Mouse (Mus musculus) spleen, adult 2 months (tissue): Measurements from ENCODE around the gene Pa2g4.

ENCODE experiments used
- CTCF ChIP-seq: fragments of 200-500 bp; IDR thresholded peaks from 2 replicates; pipeline ENCODE4 v1.5.1; 2011; ENCODE audit warnings: mild to moderate bottlenecking, inconsistent platforms; ENCODE audit not compliant: insufficient read depth, insufficient read length, insufficient replicate concordance; ENCODE audit errors: extremely low read depth
- POLR2A ChIP-seq: fragments of 200-500 bp; IDR thresholded peaks from 2 replicates; pipeline ENCODE4 v1.6.1; 2011; ENCODE audit warnings: low read depth, low read length, inconsistent platforms

GRCm38 (mm10) chr10:128584386-128584785 is 18.6 kb upstream of the Pa2g4 start:
- TF ChIP-seq POLR2A (no peak), CTCF (no peak)
